Mouse (Mus musculus): Measurements from ENCODE around the gene Galnt6. TPM values are rescaled to one million over a fixed set of nuclear protein-coding genes. Genes with fewer than 3 reads are reported as not detected.

The Galnt6 gene
- polyA plus RNA-seq, 1 experiment from 2014 or later = 0.07 TPM

DNA sequence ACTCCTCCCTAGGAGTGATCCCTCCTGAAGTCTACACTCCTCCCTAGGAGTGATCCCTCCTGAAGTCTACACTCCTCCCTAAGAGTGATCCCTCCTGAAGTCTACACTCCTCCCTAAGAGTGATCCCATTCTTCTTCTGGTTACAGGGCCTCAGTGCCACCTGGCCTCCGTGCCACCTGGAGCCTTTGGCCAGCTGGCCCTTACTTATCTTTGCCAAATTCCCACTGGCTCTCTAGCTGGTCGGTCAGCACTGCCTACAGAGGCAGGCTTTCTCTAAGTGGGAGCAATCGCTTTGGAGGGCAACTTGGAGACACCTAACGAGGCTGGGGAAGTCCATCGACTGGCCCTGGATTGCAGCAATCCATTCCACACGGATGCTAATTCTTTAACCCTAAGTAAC lies 83.0 kb downstream of the Galnt6 start:
- no peak overlapping the region for H3K4me3 ChIP-seq (ENCODE audit: low read depth, low read length)
- H3K36me3 ChIP-seq (ENCODE audit: control insufficient read depth, insufficient read depth, low read length) = no peaks in the 10 kb centered on the region
- WGBS = 68% methylated on average over 6 of the region's 6 CpGs
- DNase-seq (ENCODE audit: low spot score) = no peak
- H3K4me1 ChIP-seq (ENCODE audit: control insufficient read depth, insufficient read depth, low read length) = no peaks in the 10 kb centered on the region
- H3K9me3 ChIP-seq (ENCODE audit: control insufficient read depth, low read length) = no peaks in the 10 kb centered on the region
- H3K9ac ChIP-seq (ENCODE audit: low read length) = no peak overlapping the region
- no peak for ATAC-seq (ENCODE audit: insufficient number of reproducible peaks, low FRiP score, low TSS enrichment, low read depth)
- no peak overlapping the region for H3K27ac ChIP-seq (replicated peaks; ENCODE audit: low read depth, low read length)
- no peak overlapping the region for H3K4me2 ChIP-seq (ENCODE audit: low read depth, severe bottlenecking)
- no peaks in the 10 kb centered on the region for H3K27me3 ChIP-seq (ENCODE audit: control insufficient read depth, insufficient read depth, low read length)

DNA sequence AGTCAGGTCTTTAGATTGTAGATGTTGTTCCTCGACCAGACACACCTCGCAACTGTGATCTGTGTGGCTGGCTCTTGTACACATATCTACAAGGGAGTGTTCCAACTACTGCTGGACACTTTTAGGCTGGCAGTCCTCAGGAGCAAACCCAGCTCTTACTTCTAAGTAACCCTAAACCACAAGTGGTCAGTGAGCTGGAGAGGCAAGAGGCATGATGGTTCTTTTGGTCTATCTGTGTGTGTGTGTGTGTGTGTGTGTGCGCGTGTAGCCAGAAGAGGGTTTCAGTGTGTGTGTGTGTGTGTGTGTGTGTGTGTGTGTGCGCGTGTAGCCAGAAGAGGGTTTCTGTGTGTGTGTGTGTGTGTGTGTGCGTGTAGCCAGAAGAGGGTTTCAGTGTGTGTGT lies 86.7 kb downstream of the Galnt6 start:
- DNase-seq (ENCODE audit: low spot score) (no peak), ATAC-seq (ENCODE audit: insufficient number of reproducible peaks, low FRiP score, low TSS enrichment, low read depth) (no peak)
- Histone ChIP-seq H3K36me3 (ENCODE audit: control insufficient read depth, insufficient read depth, low read length) (no peaks in the 10 kb centered on the region), H3K27me3 (ENCODE audit: control insufficient read depth, insufficient read depth, low read length) (peaks cover 12% of the 10 kb centered on the region; the same call in 1 of the 2 replicates), H3K4me2 (ENCODE audit: low read depth, severe bottlenecking) (no peak overlapping the region), H3K4me1 (ENCODE audit: control insufficient read depth, insufficient read depth, low read length) (no peaks in the 10 kb centered on the region), H3K27ac (replicated peaks; ENCODE audit: low read depth, low read length) (no peak overlapping the region), H3K4me3 (ENCODE audit: low read depth, low read length) (no peak overlapping the region), H3K9ac (ENCODE audit: low read length) (no peak overlapping the region), H3K9me3 (ENCODE audit: control insufficient read depth, low read length) (no peaks in the 10 kb centered on the region)
- WGBS = 87% methylated on average over 7 of the region's 7 CpGs

Small RNA genes lying within 50 kb of the gene (microRNA-seq; reads per million reads assigned to microRNA genes)
- gene Mir6961 = not detected

Other genes with a start within 250 kb of the Galnt6 start
- gene Csrnp2, start 233.9 kb downstream of the Galnt6 start, polyA plus RNA-seq (2014; fragmentation: Nextera tagmentation; extraction: Ambion mirVana) = 27.8 and 28.1 TPM in 2 replicates
- 29.3 and 30.1 TPM in 2 replicates for gene Tfcp2, start 177.4 kb downstream of the Galnt6 start, polyA plus RNA-seq (2014; fragmentation: Nextera tagmentation; extraction: Ambion mirVana)
- 3.9 and 4.2 TPM in 2 replicates for gene Pou6f1, start 129.4 kb downstream of the Galnt6 start, polyA plus RNA-seq (2014; fragmentation: Nextera tagmentation; extraction: Ambion mirVana)
- 196 and 201 TPM in 2 replicates for gene Dazap2, start 114.0 kb downstream of the Galnt6 start, polyA plus RNA-seq (2014; fragmentation: Nextera tagmentation; extraction: Ambion mirVana)
- gene Smagp, start 92.4 kb downstream of the Galnt6 start, polyA plus RNA-seq (2014; fragmentation: Nextera tagmentation; extraction: Ambion mirVana) = 4.7 and 5.4 TPM in 2 replicates
- 3.8 and 4.2 TPM in 2 replicates for gene Bin2, start 59.8 kb downstream of the Galnt6 start, polyA plus RNA-seq (2014; fragmentation: Nextera tagmentation; extraction: Ambion mirVana)
- 0.65 and 1.4 TPM in 2 replicates for gene Cela1, start 41.5 kb downstream of the Galnt6 start, polyA plus RNA-seq (2014; fragmentation: Nextera tagmentation; extraction: Ambion mirVana)
- 6.6 and 6.7 TPM in 2 replicates for gene Slc4a8, start 32.4 kb upstream of the Galnt6 start, polyA plus RNA-seq (2014; fragmentation: Nextera tagmentation; extraction: Ambion mirVana)
- gene Scn8a, start 140.5 kb upstream of the Galnt6 start, polyA plus RNA-seq (2014; fragmentation: Nextera tagmentation; extraction: Ambion mirVana) = 4.5 and 7.3 TPM in 2 replicates